Mouse (Mus musculus): ENCODE results near the gene Aff4.

- TF ChIP-seq CTCF (conservative IDR thresholded peaks at IDR 0.05; ENCODE audit: insufficient read depth, insufficient read length, low read depth, low read length) (no peak), POLR2A (IDR thresholded peaks at IDR 0.05; ENCODE audit: low read depth, low read length) (no peak)
Measured at GRCm38 (mm10) chr11:53403638-53404037, 53.0 kb downstream of the Aff4 start.

Measured in kidney, adult 2 months (tissue).